Mouse (Mus musculus) limb, embryonic 11.5 days (tissue): ENCODE data around the gene Apold1. TPM values are rescaled to one million over a fixed set of nuclear protein-coding genes. Genes with fewer than 3 reads are reported as not detected.

Experiments used
- ATAC-seq: fragments of 200-750 bp; cut with Nextera tagmentation; 2 replicates; pipeline ENCODE4 v1.8.0; 2017; ENCODE audit warnings: low read depth; ENCODE audit not compliant: insufficient number of reproducible peaks, low FRiP score, low TSS enrichment
- DNase-seq: peaks from one replicate; pipeline ENCODE4 v3.0.0-alpha.2; 2015; ENCODE audit warnings: low spot score
- H3K27ac ChIP-seq: fragments of 300-500 bp; sonication (generic); replicated peaks from 2 replicates; pipeline ENCODE4 v1.5.1; 2014; ENCODE audit warnings: low read depth, mild to moderate bottlenecking, low read length
- H3K27me3 ChIP-seq: fragments of 300-500 bp; sonication (generic); 2 replicates; pipeline ENCODE4 v1.6.1; 2014; ENCODE audit warnings: mild to moderate bottlenecking, low read length, mixed read lengths; ENCODE audit not compliant: control insufficient read depth, insufficient read depth
- H3K36me3 ChIP-seq: fragments of 300-500 bp; sonication (generic); 2 replicates; pipeline ENCODE4 v1.6.1; 2014; ENCODE audit warnings: mild to moderate bottlenecking, low read length, moderate library complexity, mixed read lengths; ENCODE audit not compliant: control insufficient read depth, insufficient read depth
- H3K4me1 ChIP-seq: fragments of 300-500 bp; sonication (generic); 2 replicates; pipeline ENCODE4 v1.6.1; 2014; ENCODE audit warnings: low read length, mixed read lengths; ENCODE audit not compliant: control insufficient read depth, insufficient read depth
- H3K4me2 ChIP-seq: fragments of 300-500 bp; sonication (generic); 2 replicates; pipeline ENCODE4 v1.6.1; 2014; ENCODE audit warnings: low read depth, mild to moderate bottlenecking, moderate library complexity; ENCODE audit not compliant: severe bottlenecking
- H3K4me3 ChIP-seq: fragments of 300-500 bp; sonication (generic); 2 replicates; pipeline ENCODE4 v1.5.1; 2014; ENCODE audit warnings: low read depth, low read length
- H3K9ac ChIP-seq: fragments of 300-500 bp; sonication (generic); 2 replicates; pipeline ENCODE4 v1.6.1; 2014; ENCODE audit warnings: mild to moderate bottlenecking, low read length
- H3K9me3 ChIP-seq: fragments of 300-500 bp; sonication (generic); 2 replicates; pipeline ENCODE4 v1.6.1; 2016; ENCODE audit warnings: low read length; ENCODE audit not compliant: control insufficient read depth
- WGBS: fragments of 180-500 bp; shearing (Covaris S2); extraction: QIAGEN DNeasy Blood & Tissue Kit; methylation state at CpG from one replicate; pipeline ENCODE4 v1.1.7; 2014; 5-methylcytosine and 5-hydroxymethylcytosine counted together
- polyA plus RNA-seq: library from polyadenylated mRNA; unstranded; fragments of >200 nt; fragmentation: Nextera tagmentation; extraction: Ambion mirVana; gene quantifications from 2 replicates; pipeline ENCODE4 v1.2.1, GENCODE M21; 2014

Gene Apold1
- polyA plus RNA-seq, 1 experiment from 2014 or later, result 3.4 TPM

- no peak for ATAC-seq
Measured at GRCm38 (mm10) chr6:135024781-135025420, 43.4 kb downstream of the Apold1 start.

GRCm38 (mm10) chr6:135026232-135026631, 44.7 kb downstream of the Apold1 start:
- ATAC-seq, result no peak
- WGBS, result 4% methylated on average over 3 of the region's 3 CpGs

More at GRCm38 (mm10) chr6:135024781-135025420, 43.4 kb downstream of the Apold1 start:
- Histone ChIP-seq H3K9me3 (no peaks in the 10 kb centered on the region), H3K4me1 (no peaks in the 10 kb centered on the region; the same call in 1 of the 2 replicates), H3K27ac (no peak overlapping the region), H3K27me3 (no peaks in the 10 kb centered on the region), H3K4me3 (no peak overlapping the region), H3K9ac (no peak overlapping the region), H3K4me2 (no peak overlapping the region), H3K36me3 (peaks cover 10% of the 10 kb centered on the region)
- no peak for DNase-seq
- 81% methylated on average over 1 of the region's 1 CpGs for WGBS

GRCm38 (mm10) chr6:135026755-135027154, 45.2 kb downstream of the Apold1 start:
- H3K4me1 ChIP-seq, result no peaks in the 10 kb centered on the region; the same call in 1 of the 2 replicates
- peaks cover 2% of the 10 kb centered on the region; the same call in 1 of the 2 replicates for H3K36me3 ChIP-seq
- no peaks in the 10 kb centered on the region for H3K27me3 ChIP-seq
- H3K4me3 ChIP-seq, result no peak overlapping the region
- no peak overlapping the region for H3K4me2 ChIP-seq
- no peak for DNase-seq
- no peaks in the 10 kb centered on the region for H3K9me3 ChIP-seq
- ATAC-seq, result no peak
- no peak overlapping the region for H3K27ac ChIP-seq
- H3K9ac ChIP-seq, result no peak overlapping the region
- 83% methylated on average over 2 of the region's 2 CpGs for WGBS

More at GRCm38 (mm10) chr6:135026232-135026631, 44.7 kb downstream of the Apold1 start:
- H3K36me3 ChIP-seq, result peaks cover 7% of the 10 kb centered on the region
- H3K4me3 ChIP-seq, result no peak overlapping the region
- H3K9ac ChIP-seq, result no peak overlapping the region
- H3K27me3 ChIP-seq, result no peaks in the 10 kb centered on the region
- no peaks in the 10 kb centered on the region; the same call in 1 of the 2 replicates for H3K4me1 ChIP-seq
- no peak overlapping the region for H3K4me2 ChIP-seq
- peak; percentile 23 for DNase-seq
- no peaks in the 10 kb centered on the region for H3K9me3 ChIP-seq
- no peak overlapping the region for H3K27ac ChIP-seq

GRCm38 (mm10) chr6:135029246-135029645, 47.7 kb downstream of the Apold1 start:
- Histone ChIP-seq H3K9me3 (no peaks in the 10 kb centered on the region), H3K27me3 (no peaks in the 10 kb centered on the region), H3K4me2 (no peak overlapping the region), H3K36me3 (no peaks in the 10 kb centered on the region), H3K27ac (no peak overlapping the region), H3K9ac (no peak overlapping the region), H3K4me1 (no peaks in the 10 kb centered on the region; the same call in 1 of the 2 replicates), H3K4me3 (no peak overlapping the region)
- WGBS, result 48% methylated on average over 4 of the region's 4 CpGs
- ATAC-seq, result no peak
- DNase-seq, result peak; percentile 26

Other genes with a start within 250 kb of the Apold1 start
- 12.5 and 13.2 TPM in 2 replicates for gene Dusp16, start 189.1 kb upstream of the Apold1 start, polyA plus RNA-seq
- 0.67 and 1.3 TPM in 2 replicates for gene Crebl2, start 151.6 kb upstream of the Apold1 start, polyA plus RNA-seq
- 8.9 and 9.8 TPM in 2 replicates for gene Gpr19, start 83.1 kb upstream of the Apold1 start, polyA plus RNA-seq
- gene Cdkn1b, start 61.3 kb upstream of the Apold1 start, polyA plus RNA-seq, result 13.7 and 16.1 TPM in 2 replicates
- 130 and 140 TPM in 2 replicates for gene Ddx47, start 29.9 kb downstream of the Apold1 start, polyA plus RNA-seq
- gene Gprc5a, start 83.9 kb downstream of the Apold1 start, polyA plus RNA-seq, result 0.95 and 1.6 TPM in 2 replicates
- not detected in 2 replicates for gene Gprc5d, start 136.6 kb downstream of the Apold1 start, polyA plus RNA-seq
- 20.4 and 21.2 TPM in 2 replicates for gene Fam234b, start 216.3 kb downstream of the Apold1 start, polyA plus RNA-seq
- 1.3 and 3.8 TPM in 2 replicates for gene Hebp1, start 216.3 kb downstream of the Apold1 start, polyA plus RNA-seq